Mouse (Mus musculus) lung, adult 2 months (tissue): ENCODE measurements around the gene Tnn. TPM values are rescaled to one million over a fixed set of nuclear protein-coding genes. Genes with fewer than 3 reads are reported as not detected.
A peak's percentile ranks its signal among the peaks of the same experiment; 100 is the strongest.

Experiments
- DNase-seq: peaks from one replicate; pipeline ENCODE4 v3.0.0; 2022
- H3K4me1 ChIP-seq: fragments of 200-500 bp; 2 replicates; pipeline ENCODE4 v1.6.1; 2011; ENCODE audit warnings: low read length; ENCODE audit not compliant: control insufficient read depth, insufficient read depth
- H3K4me3 ChIP-seq: fragments of 200-500 bp; replicated peaks from 2 replicates; pipeline ENCODE3; 2011; ENCODE audit warnings: low read depth, mild to moderate bottlenecking, control low read depth, low read length; ENCODE audit errors: extremely low read depth
- CTCF ChIP-seq: fragments of 200-500 bp; IDR thresholded peaks from 2 replicates; pipeline ENCODE4 v1.5.1; 2011; ENCODE audit warnings: mild to moderate bottlenecking, low read length, control low read depth; ENCODE audit not compliant: insufficient read depth
- POLR2A ChIP-seq: fragments of 200-500 bp; IDR thresholded peaks from 2 replicates; pipeline ENCODE4 v1.6.1; 2011; ENCODE audit warnings: low read depth, mild to moderate bottlenecking, control low read depth, low read length, borderline replicate concordance; ENCODE audit errors: extremely low read depth
- WGBS: fragments of 180-500 bp; shearing (Covaris S2); methylation state at CpG from one replicate; pipeline ENCODE4 v1.1.7; 2018; 5-methylcytosine and 5-hydroxymethylcytosine counted together
- polyA plus RNA-seq: library from polyadenylated mRNA; depleted of rRNA; stranded (reverse); fragments of >200 nt; gene quantifications from 2 replicates; pipeline ENCODE4 v1.2.3, GENCODE M21; 2012; rRNA removed

Tnn gene
- polyA plus RNA-seq, 1 experiment = 6.0 TPM

DNA sequence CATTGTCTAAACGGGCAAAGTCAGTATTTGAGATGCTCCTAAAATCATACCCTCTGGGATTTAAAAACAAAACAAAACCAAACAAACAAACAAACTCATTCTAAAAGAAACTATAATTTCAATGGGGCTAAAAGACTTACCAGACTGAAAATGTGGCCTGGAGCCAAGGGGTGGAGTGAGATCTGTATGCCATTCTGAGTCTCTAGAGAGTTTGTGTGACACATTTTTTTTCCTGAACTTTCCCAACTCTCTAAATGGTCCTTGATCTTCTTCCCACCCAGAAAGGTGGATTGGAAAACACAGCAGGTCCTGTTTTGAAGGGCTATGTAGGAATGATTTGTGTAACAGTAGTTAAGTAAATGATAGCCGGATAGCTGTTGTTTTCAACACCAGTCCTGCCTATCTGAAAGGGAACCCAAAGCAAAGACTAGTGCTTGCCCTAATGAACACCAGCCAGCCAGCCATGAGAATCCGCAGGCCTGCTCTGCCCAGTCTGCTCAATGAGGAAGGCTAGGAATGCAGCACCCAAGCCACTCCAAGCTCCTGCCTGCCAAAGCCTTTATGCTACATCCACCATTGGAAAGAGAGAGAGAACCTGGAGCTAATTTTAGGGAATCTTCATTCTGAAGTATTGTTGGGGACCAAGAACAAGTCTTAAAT lies 108.2 kb downstream of the Tnn start:
- TF ChIP-seq POLR2A (no peak), CTCF (no peak)
- DNase-seq = peak; percentile 51
- H3K4me3 ChIP-seq = peak overlapping the region; percentile 71
- H3K4me1 ChIP-seq = peaks cover 13% of the 10 kb centered on the region
- 8% methylated on average over 3 of the region's 3 CpGs for WGBS

- TF ChIP-seq POLR2A = peak; percentile 95
- peak; percentile 49 for TF ChIP-seq CTCF
- WGBS = under 1% methylated on average over 33 of the region's 33 CpGs
- Histone ChIP-seq H3K4me1 (peaks cover 13% of the 10 kb centered on the region), H3K4me3 (peak within 1 kb of the TSS; percentile 71)
- DNase-seq = peak; percentile 89
Measured at GRCm38 (mm10) chr1:160044237-160045021, 109.0 kb downstream of the Tnn start, which contains the start of gene 4930523C07Rik. 4930523C07Rik (plus strand) TSS chr1:160044382.

GRCm38 (mm10) chr1:160043271-160043975 lies 110.0 kb downstream of the Tnn start:
- Histone ChIP-seq H3K4me3 (no peak overlapping the region), H3K4me1 (peaks cover 5% of the 10 kb centered on the region)
- TF ChIP-seq CTCF (no peak), POLR2A (no peak)
- DNase-seq = no peak
- 60% methylated on average over 13 of the region's 13 CpGs for WGBS

- no peak for DNase-seq
- no peak overlapping the region for H3K4me3 ChIP-seq
- TF ChIP-seq POLR2A = no peak
- TF ChIP-seq CTCF = no peak
- WGBS = 79% methylated on average over 7 of the region's 7 CpGs
- H3K4me1 ChIP-seq = peaks cover 6% of the 10 kb centered on the region
Measured at GRCm38 (mm10) chr1:160042351-160042750, 111.0 kb downstream of the Tnn start.

GRCm38 (mm10) chr1:160041264-160041775 lies 112.1 kb downstream of the Tnn start:
- H3K4me1 ChIP-seq = peaks cover 12% of the 10 kb centered on the region
- TF ChIP-seq CTCF = no peak
- TF ChIP-seq POLR2A = no peak
- WGBS = 87% methylated on average over 7 of the region's 7 CpGs
- no peak overlapping the region for H3K4me3 ChIP-seq
- no peak for DNase-seq

- 47% methylated on average over 7 of the region's 7 CpGs for WGBS
- TF ChIP-seq POLR2A (no peak), CTCF (no peak)
- peaks cover 18% of the 10 kb centered on the region for H3K4me1 ChIP-seq
- H3K4me3 ChIP-seq = no peak overlapping the region
- no peak for DNase-seq
Measured at GRCm38 (mm10) chr1:160039951-160040645, 113.3 kb downstream of the Tnn start.

- H3K4me1 ChIP-seq = peaks cover 18% of the 10 kb centered on the region
- H3K4me3 ChIP-seq = no peak overlapping the region
- DNase-seq = no peak
- TF ChIP-seq CTCF (no peak), POLR2A (0 out of 2 replicates have a peak, but pooled peaks have one; percentile 9)
- WGBS = 21% methylated on average over 4 of the region's 5 CpGs
Measured at GRCm38 (mm10) chr1:160036996-160037521, 116.3 kb downstream of the Tnn start.

DNA sequence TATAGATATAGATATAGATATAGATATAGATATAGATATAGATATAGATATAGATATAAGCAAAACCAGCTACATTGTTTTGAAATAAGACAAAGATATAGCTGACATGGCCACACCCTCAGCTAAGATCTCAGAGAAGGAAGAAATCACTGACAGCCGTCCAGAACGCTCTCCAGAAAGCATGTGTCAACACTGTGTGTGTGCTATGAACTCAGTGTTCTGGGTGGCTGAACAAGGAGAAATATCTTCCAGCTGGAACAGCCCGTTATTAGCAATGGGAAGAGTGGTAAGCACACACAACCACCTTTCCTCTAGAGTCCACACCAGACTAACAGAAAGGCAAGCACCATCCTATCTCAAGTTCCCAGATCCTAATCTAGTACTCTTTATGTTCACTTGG lies 117.8 kb downstream of the Tnn start:
- H3K4me3 ChIP-seq = no peak overlapping the region
- TF ChIP-seq POLR2A = no peak
- TF ChIP-seq CTCF = no peak
- no peak for DNase-seq
- peaks cover 18% of the 10 kb centered on the region for H3K4me1 ChIP-seq
- 35% methylated on average over 3 of the region's 3 CpGs for WGBS

Other genes starting within 250 kb of the Tnn start
- gene 4930523C07Rik, start 109.2 kb downstream of the Tnn start, polyA plus RNA-seq = 29.3 and 31.9 TPM in 2 replicates
- 11.8 and 18.0 TPM in 2 replicates for gene Mrps14, start 41.6 kb upstream of the Tnn start, polyA plus RNA-seq
- gene Cacybp, start 59.3 kb upstream of the Tnn start, polyA plus RNA-seq = 4.9 and 5.7 TPM in 2 replicates